Mouse (Mus musculus) stomach, postnatal 0 days (tissue): Measurements from ENCODE around the gene Faap24.

Experiments used
- CTCF ChIP-seq: IDR thresholded peaks from 2 replicates; pipeline ENCODE4 v1.5.1; 2016; ENCODE audit warnings: antibody characterized with exemption, low read depth, mild to moderate bottlenecking, moderate library complexity
- EP300 ChIP-seq: optimal IDR thresholded peaks from 2 replicates; pipeline ENCODE3; 2016; ENCODE audit warnings: antibody characterized with exemption

DNA sequence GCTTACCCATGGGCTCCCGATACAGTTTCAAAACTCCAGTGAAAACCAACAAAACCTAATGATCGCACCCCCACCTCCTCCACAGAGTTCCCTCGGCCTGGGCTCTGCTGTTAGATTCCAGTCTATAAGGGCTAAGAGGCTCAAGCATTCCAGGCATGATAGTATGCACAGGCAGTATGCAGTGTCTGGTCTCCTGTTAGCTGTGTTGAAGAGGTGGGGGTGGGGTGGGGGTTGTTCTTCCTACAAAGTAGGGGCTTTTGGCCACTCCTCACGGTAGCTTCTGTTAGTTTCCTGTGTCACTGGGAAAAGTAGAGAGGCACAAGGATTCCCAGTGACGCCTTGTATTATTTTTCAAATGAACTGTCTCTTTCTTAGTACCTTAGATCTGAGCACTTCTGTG is 34.4 kb downstream of the Faap24 start:
- TF ChIP-seq CTCF (no peak), EP300 (no peak)
